ENCODE assay signal across 8 mouse cellular contexts in the genomic region with DNA sequence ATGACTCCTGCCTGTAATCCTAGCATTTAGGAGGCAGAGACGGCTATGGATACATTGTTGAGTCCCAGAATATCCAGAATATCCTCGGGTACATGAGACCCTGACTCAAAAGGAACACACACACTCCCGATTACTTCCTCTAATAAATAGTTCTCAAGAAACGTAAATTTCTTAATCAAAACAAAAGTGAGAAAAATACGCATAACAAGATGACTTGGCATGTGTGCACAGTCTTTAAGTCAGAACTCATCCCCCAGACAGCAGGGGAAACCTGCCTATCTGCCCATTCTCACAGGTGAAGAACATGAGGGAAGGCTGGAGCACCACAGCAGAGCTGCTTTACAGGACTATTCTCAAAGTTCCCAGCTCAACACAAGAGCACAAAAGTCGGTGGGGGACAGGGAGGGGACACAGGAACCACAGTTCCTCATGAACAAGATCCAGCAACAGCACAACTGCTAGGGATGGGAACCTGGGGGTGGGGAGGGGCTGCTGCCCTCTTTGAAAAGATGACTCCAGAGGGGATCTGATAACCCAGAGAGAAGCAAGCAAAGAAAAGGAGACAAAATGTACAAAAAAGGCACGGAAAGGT. TPM values are rescaled to one million over a fixed set of nuclear protein-coding genes. Genes with fewer than 3 reads are reported as not detected.
A peak's percentile ranks its signal among the peaks of the same experiment; 100 is the strongest.
DNase-seq lines count a peak whose midpoint lies in the region; ATAC-seq and TF ChIP-seq lines count a peak whose summit lies in the region.

No protein-coding gene starts in this region.

- no peak for ATAC-seq in embryonic facial prominence, embryonic 13.5 days (ENCODE audit: insufficient number of reproducible peaks, insufficient read depth, low FRiP score, low TSS enrichment, low read depth)
- no peak for ATAC-seq in hindbrain, postnatal 0 days
- ATAC-seq in neural tube, embryonic 12.5 days (ENCODE audit: low FRiP score, low read depth), result no peak

- no peak for DNase-seq in layer of hippocampus, adult 2 months (ENCODE audit: low spot score in 2 of 2)
- no peak for DNase-seq in layer of hippocampus, adult 18-20 months (ENCODE audit: low spot score in 2 of 2)
- no peak for DNase-seq in hindbrain, postnatal 0 days (ENCODE audit: low spot score)
- no peak for DNase-seq in frontal cortex, adult 2 months (ENCODE audit: extremely low spot score in 1 of 2, low spot score in 1 of 2)
- no peak for DNase-seq in embryo, embryonic 10.5 days (ENCODE audit: low spot score)
- no peak for DNase-seq in spleen, postnatal 4 days (ENCODE audit: low spot score in 2 of 2)

- H3K4me2 ChIP-seq in embryonic facial prominence, embryonic 13.5 days, result peak overlapping the region; percentile 88
- peak overlapping the region; percentile 90 for H3K4me2 ChIP-seq in hindbrain, postnatal 0 days (ENCODE audit: low read depth, low read length)
- H3K4me2 ChIP-seq in neural tube, embryonic 12.5 days (replicated peaks), result peak overlapping the region; percentile 97

- H3K36me3 ChIP-seq in embryonic facial prominence, embryonic 13.5 days, result peaks cover 13% of the 10 kb centered on the region
- no peaks in the 10 kb centered on the region for H3K36me3 ChIP-seq in hindbrain, postnatal 0 days (ENCODE audit: insufficient read depth, low read length)
- peaks cover 15% of the 10 kb centered on the region; the same call in 1 of the 2 replicates for H3K36me3 ChIP-seq in neural tube, embryonic 12.5 days

- H3K4me3 ChIP-seq in layer of hippocampus, adult 2 months, result peak overlapping the region; percentile 90
- peak overlapping the region; percentile 100 for H3K4me3 ChIP-seq in embryonic facial prominence, embryonic 13.5 days
- peak overlapping the region; percentile 100 for H3K4me3 ChIP-seq in hindbrain, postnatal 0 days (ENCODE audit: low read length)
- H3K4me3 ChIP-seq in neural tube, embryonic 12.5 days, result peak overlapping the region; percentile 100

- H3K27me3 ChIP-seq in embryonic facial prominence, embryonic 13.5 days, result no peaks in the 10 kb centered on the region
- H3K27me3 ChIP-seq in hindbrain, postnatal 0 days (ENCODE audit: insufficient read depth, low read length), result no peaks in the 10 kb centered on the region
- H3K27me3 ChIP-seq in neural tube, embryonic 12.5 days (replicated peaks), result no peaks in the 10 kb centered on the region

- 33% methylated on average over 7 of the region's 7 CpGs for WGBS in embryonic facial prominence, embryonic 13.5 days
- WGBS in hindbrain, postnatal 0 days, result 26% methylated on average over 7 of the region's 7 CpGs
- 51% methylated on average over 7 of the region's 7 CpGs for WGBS in neural tube, embryonic 12.5 days

- H3K27ac ChIP-seq in layer of hippocampus, adult 2 months, result no peak overlapping the region; the same call in 1 of the 2 replicates
- H3K27ac ChIP-seq in embryonic facial prominence, embryonic 13.5 days, result no peak overlapping the region
- H3K27ac ChIP-seq in hindbrain, postnatal 0 days, result no peak overlapping the region
- no peak overlapping the region for H3K27ac ChIP-seq in neural tube, embryonic 12.5 days

- H3K4me1 ChIP-seq in embryonic facial prominence, embryonic 13.5 days, result peaks cover 52% of the 10 kb centered on the region
- peaks cover 18% of the 10 kb centered on the region for H3K4me1 ChIP-seq in hindbrain, postnatal 0 days (ENCODE audit: insufficient read depth, low read length)
- H3K4me1 ChIP-seq in neural tube, embryonic 12.5 days, result peaks cover 51% of the 10 kb centered on the region

- no peaks in the 10 kb centered on the region for H3K9me3 ChIP-seq in embryonic facial prominence, embryonic 13.5 days
- no peaks in the 10 kb centered on the region for H3K9me3 ChIP-seq in hindbrain, postnatal 0 days (ENCODE audit: low read length)
- no peaks in the 10 kb centered on the region for H3K9me3 ChIP-seq in neural tube, embryonic 12.5 days

- TF ChIP-seq CTCF in layer of hippocampus, adult 2 months (conservative IDR thresholded peaks at IDR 0.05), result no peak
- no peak for TF ChIP-seq CTCF in hindbrain, postnatal 0 days (IDR thresholded peaks at IDR 0.05; ENCODE audit: low read depth)

- H3K9ac ChIP-seq in embryonic facial prominence, embryonic 13.5 days, result peak overlapping the region; percentile 100
- peak overlapping the region; percentile 100 for H3K9ac ChIP-seq in hindbrain, postnatal 0 days (replicated peaks; ENCODE audit: low read length)
- peak overlapping the region; percentile 100 for H3K9ac ChIP-seq in neural tube, embryonic 12.5 days

RNA-seq across cellular contexts. Expression of a gene that starts 6.3 kb away (rescaled TPM):
- total RNA-seq in layer of hippocampus, adult 2 months (2021), result 10 to 100 TPM; 83.2 to 88.6 TPM
- total RNA-seq in layer of hippocampus, adult 18-20 months (2021), result 10 to 100 TPM; 81.2 to 83.2 TPM
- 36.0 and 36.4 TPM in 2 replicates for polyA plus RNA-seq in embryonic facial prominence, embryonic 13.5 days (2015; fragmentation: Nextera tagmentation; extraction: Ambion mirVana)
- total RNA-seq in hindbrain, postnatal 0 days (2014; rRNA removed), result 54.1 and 59.1 TPM in 2 replicates
- 17.6 and 17.7 TPM in 2 replicates for polyA plus RNA-seq in hindbrain, postnatal 0 days (2015; fragmentation: Nextera tagmentation; extraction: Ambion mirVana)
- 41.0 and 42.4 TPM in 2 replicates for polyA plus RNA-seq in neural tube, embryonic 12.5 days (2016; fragmentation: Nextera tagmentation; extraction: Ambion mirVana)
- 57.0 and 57.7 TPM in 2 replicates for polyA plus RNA-seq in frontal cortex, adult 2 months (2012; rRNA removed)
